Mouse (Mus musculus) heart, postnatal 10 days (tissue): ENCODE measurements around the gene Myl6b. TPM values are rescaled to one million over a fixed set of nuclear protein-coding genes. Genes with fewer than 3 reads are reported as not detected.
A peak's percentile ranks its signal among the peaks of the same experiment; 100 is the strongest.
"Not testable (repeated sequence)": the region's sequence is repeated elsewhere in the genome, so short reads cannot be mapped to it uniquely, and the experiment has no call there.

Experiments
- DNase-seq, 2 experiments: peaks; one replicate each; pipeline ENCODE4 v3.0.0; 2021
- intact Hi-C: fragments of 180-260 bp; cut with DNase I; formaldehyde crosslinking; loops from one replicate; pipeline ENCODE4 v1.15.1; 2025
- total RNA-seq, 2 experiments: library from RNA; stranded (reverse); gene quantifications; 2 replicates each; pipeline ENCODE4 v1.2.3; 2021

Myl6b gene
- total RNA-seq, 2 experiments from 2014 or later, result 4.1 to 4.5 TPM

- DNase-seq, result no peak
- intact Hi-C loops, result no loop called here
Observed at GRCm38 (mm10) chr10:128522351-128522750, 23.9 kb upstream of the Myl6b start.

- intact Hi-C loops, result no loop called here
- no peak for DNase-seq
Observed at GRCm38 (mm10) chr10:128520591-128520990, 22.1 kb upstream of the Myl6b start.

GRCm38 (mm10) chr10:128518833-128519232, 20.3 kb upstream of the Myl6b start:
- peak in 1 of 2 experiments; percentile 67 for DNase-seq
- intact Hi-C loops, result loop anchor here (2.0 kb wide), 1 partner anchor 18 kb away; no protein-coding TSS in a partner anchor

GRCm38 (mm10) chr10:128516677-128517076, 18.2 kb upstream of the Myl6b start:
- DNase-seq, result no peak
- intact Hi-C loops, result no loop called here

GRCm38 (mm10) chr10:128516029-128516428, 17.5 kb upstream of the Myl6b start:
- intact Hi-C loops, result no loop called here
- no peak for DNase-seq

- intact Hi-C loops, result no loop called here
- no peak for DNase-seq
Observed at GRCm38 (mm10) chr10:128515044-128515443, 16.6 kb upstream of the Myl6b start.

- no peak for DNase-seq
- intact Hi-C loops, result no loop called here
Observed at GRCm38 (mm10) chr10:128511761-128512160, 13.3 kb upstream of the Myl6b start.

GRCm38 (mm10) chr10:128511189-128511588, 12.7 kb upstream of the Myl6b start:
- intact Hi-C loops, result no loop called here
- DNase-seq, result no peak

- intact Hi-C loops, result no loop called here
- DNase-seq, result no peak
Observed at GRCm38 (mm10) chr10:128510301-128510700, 11.8 kb upstream of the Myl6b start.

GRCm38 (mm10) chr10:128509831-128510230, 11.3 kb upstream of the Myl6b start:
- intact Hi-C loops, result no loop called here
- DNase-seq, result no peak

GRCm38 (mm10) chr10:128509203-128509602, 10.7 kb upstream of the Myl6b start:
- DNase-seq, result no peak
- intact Hi-C loops, result no loop called here

GRCm38 (mm10) chr10:128508260-128508659, 9.8 kb upstream of the Myl6b start:
- DNase-seq, result no peak
- intact Hi-C loops, result no loop called here

GRCm38 (mm10) chr10:128505974-128506373, 7.5 kb upstream of the Myl6b start:
- intact Hi-C loops, result no loop called here
- DNase-seq, result no peak

GRCm38 (mm10) chr10:128505371-128505667, 6.8 kb upstream of the Myl6b start:
- intact Hi-C loops, DNase-seq: not testable (repeated sequence)

GRCm38 (mm10) chr10:128504641-128505370, 6.3 kb upstream of the Myl6b start:
- no peak for DNase-seq
- intact Hi-C loops, result no loop called here

- intact Hi-C loops, result no loop called here
- DNase-seq, result no peak
Observed at GRCm38 (mm10) chr10:128504012-128504411, 5.5 kb upstream of the Myl6b start.

GRCm38 (mm10) chr10:128503532-128503931, 5.0 kb upstream of the Myl6b start:
- intact Hi-C loops, result no loop called here
- no peak for DNase-seq

GRCm38 (mm10) chr10:128502341-128502740, 3.9 kb upstream of the Myl6b start:
- DNase-seq, result peak in 1 of 2 experiments; percentile 35

GRCm38 (mm10) chr10:128499116-128499671, 709 bp upstream of the Myl6b start:
- intact Hi-C loops, result loop anchor here (2.0 kb wide), 1 partner anchor 26 kb away; the partner anchor contains the start of gene Esyt1
- peak; percentile 81 to 85 for DNase-seq

More at GRCm38 (mm10) chr10:128502341-128502740, 3.9 kb upstream of the Myl6b start:
- intact Hi-C loops, result no loop called here

GRCm38 (mm10) chr10:128497134-128497737, 1.2 kb downstream of the Myl6b start:
- intact Hi-C loops, result no loop called here
- no peak for DNase-seq

- no peak for DNase-seq
- intact Hi-C loops, result no loop called here
Observed at GRCm38 (mm10) chr10:128496509-128497077, 1.9 kb downstream of the Myl6b start.

GRCm38 (mm10) chr10:128495903-128496302, 2.6 kb downstream of the Myl6b start:
- DNase-seq, result no peak
- intact Hi-C loops, result no loop called here
